Comparison of ENCODE assay signal across 11 mouse cellular contexts in genomic region chr12:20231986-20232541, GRCm38 (mm10).
A peak's percentile ranks its signal among the peaks of the same experiment; 100 is the strongest.
DNase-seq lines count a peak whose midpoint lies in the region; ATAC-seq and TF ChIP-seq lines count a peak whose summit lies in the region.
"Had no signal": no experiment of that assay in that cellular context is flagged by ENCODE, and none has a peak within 500 bp of the region (broad histone marks: within the 10 kb centered on the region; RNA-seq: fewer than 3 reads in every experiment).

No protein-coding gene starts in this region.

- H3K27me3 ChIP-seq in forebrain, embryonic 11.5 days (ENCODE audit: control insufficient read depth, insufficient read depth, low read length) = peaks cover 10% of the 10 kb centered on the region
- no peaks in the 10 kb centered on the region for H3K27me3 ChIP-seq in forebrain, embryonic 16.5 days (replicated peaks; ENCODE audit: control insufficient read depth, insufficient read depth, low read length)
- H3K27me3 ChIP-seq in lung, embryonic 14.5 days (ENCODE audit: insufficient read depth, low read length) = peaks cover 8% of the 10 kb centered on the region; the same call in 1 of the 2 replicates
- H3K27me3 ChIP-seq in liver, postnatal 0 days (ENCODE audit: insufficient read depth, low read length) = no peaks in the 10 kb centered on the region

- H3K4me1 ChIP-seq in forebrain, embryonic 11.5 days (replicated peaks; ENCODE audit: control insufficient read depth, insufficient read depth, low read length) = no peaks in the 10 kb centered on the region
- H3K4me1 ChIP-seq in forebrain, embryonic 16.5 days (replicated peaks; ENCODE audit: control insufficient read depth, insufficient read depth, low read length) = no peaks in the 10 kb centered on the region
- H3K4me1 ChIP-seq in lung, embryonic 14.5 days (ENCODE audit: insufficient read depth) = no peaks in the 10 kb centered on the region
- no peaks in the 10 kb centered on the region for H3K4me1 ChIP-seq in liver, postnatal 0 days (ENCODE audit: insufficient read depth)
- H3K4me1 ChIP-seq: limb, embryonic 15.5 days; neural tube, embryonic 12.5 days had no signal

- H3K36me3 ChIP-seq in forebrain, embryonic 11.5 days (ENCODE audit: control insufficient read depth, insufficient read depth, low read length) = peaks cover 2% of the 10 kb centered on the region; the same call in 1 of the 2 replicates
- H3K36me3 ChIP-seq in forebrain, embryonic 16.5 days (ENCODE audit: control insufficient read depth, insufficient read depth) = no peaks in the 10 kb centered on the region
- no peaks in the 10 kb centered on the region for H3K36me3 ChIP-seq in lung, embryonic 14.5 days (ENCODE audit: insufficient read depth)
- no peaks in the 10 kb centered on the region for H3K36me3 ChIP-seq in liver, postnatal 0 days (replicated peaks; ENCODE audit: insufficient read depth, low read length)

- 0 out of 2 replicates have a peak, but pooled peaks have one; percentile 16 for ATAC-seq in forebrain, embryonic 11.5 days (replicated peaks; ENCODE audit: low FRiP score)
- no peak for ATAC-seq in forebrain, embryonic 16.5 days
- no peak for ATAC-seq in lung, embryonic 14.5 days (ENCODE audit: insufficient read depth)
- peak; percentile 14 for ATAC-seq in activated CD4-positive, CD25-positive, alpha-beta regulatory T cell, adult 4 months
- peak; percentile 16; the same call in 1 of the 2 replicates for ATAC-seq in liver, postnatal 0 days
- no peak for ATAC-seq in granulocyte monocyte progenitor cell, adult 5-6 weeks (replicated peaks; ENCODE audit: poor library complexity, severe bottlenecking)

- TF ChIP-seq EP300 in liver, postnatal 0 days (IDR thresholded peaks at IDR 0.05; ENCODE audit: low read depth) = no peak

- H3K9me3 ChIP-seq in forebrain, embryonic 11.5 days (ENCODE audit: control insufficient read depth, low read length) = peaks cover 66% of the 10 kb centered on the region
- H3K9me3 ChIP-seq in forebrain, embryonic 16.5 days (ENCODE audit: control insufficient read depth, low read length) = peaks cover 69% of the 10 kb centered on the region
- H3K9me3 ChIP-seq in lung, embryonic 14.5 days (ENCODE audit: low read depth, low read length) = peaks cover 70% of the 10 kb centered on the region
- peaks cover 61% of the 10 kb centered on the region for H3K9me3 ChIP-seq in liver, postnatal 0 days (ENCODE audit: low read length)

- DNase-seq in forebrain, embryonic 11.5 days (ENCODE audit: low spot score) = peak; percentile 53
- peak; percentile 0 for DNase-seq in lung, embryonic 14.5 days
- DNase-seq in lung, postnatal 14 days = no peak
- DNase-seq in liver, postnatal 0 days = peak; percentile 26
- DNase-seq in right cerebral cortex, postnatal 10 days (ENCODE audit: low spot score in 2 of 2) = no peak
- DNase-seq: adrenal gland, adult 8-10 months had no signal

- H3K9ac ChIP-seq in forebrain, embryonic 11.5 days (ENCODE audit: low read length) = no peak overlapping the region
- no peak overlapping the region for H3K9ac ChIP-seq in forebrain, embryonic 16.5 days (replicated peaks; ENCODE audit: low read depth, low read length)
- H3K9ac ChIP-seq in lung, embryonic 14.5 days = no peak overlapping the region
- H3K9ac ChIP-seq in liver, postnatal 0 days (replicated peaks) = no peak overlapping the region
- H3K9ac ChIP-seq: limb, embryonic 15.5 days; neural tube, embryonic 12.5 days had no signal

- H3K4me3 ChIP-seq in forebrain, embryonic 11.5 days (ENCODE audit: low read depth, low read length) = no peak overlapping the region
- H3K4me3 ChIP-seq in forebrain, embryonic 16.5 days (replicated peaks; ENCODE audit: low read length) = no peak overlapping the region
- no peak overlapping the region for H3K4me3 ChIP-seq in lung, embryonic 14.5 days (ENCODE audit: low read depth, low read length)
- no peak overlapping the region for H3K4me3 ChIP-seq in liver, postnatal 0 days (ENCODE audit: low read depth, low read length)
- H3K4me3 ChIP-seq: limb, embryonic 15.5 days had no signal

- WGBS in forebrain, embryonic 11.5 days = 64% methylated on average over 14 of the region's 14 CpGs
- 67% methylated on average over 14 of the region's 14 CpGs for WGBS in forebrain, embryonic 16.5 days
- WGBS in lung, embryonic 14.5 days = 63% methylated on average over 14 of the region's 14 CpGs
- 63% methylated on average over 14 of the region's 14 CpGs for WGBS in liver, postnatal 0 days (ENCODE audit: insufficient replicate concordance)

- no peak for TF ChIP-seq CTCF in lung, embryonic 14.5 days (IDR thresholded peaks at IDR 0.05; ENCODE audit: low read depth)
- TF ChIP-seq CTCF in liver, postnatal 0 days (IDR thresholded peaks at IDR 0.05; ENCODE audit: low read depth) = no peak

- no peak overlapping the region for H3K4me2 ChIP-seq in forebrain, embryonic 11.5 days (ENCODE audit: low read depth, low read length, severe bottlenecking)
- no peak overlapping the region for H3K4me2 ChIP-seq in forebrain, embryonic 16.5 days (ENCODE audit: low read length)
- no peak overlapping the region for H3K4me2 ChIP-seq in lung, embryonic 14.5 days
- no peak overlapping the region for H3K4me2 ChIP-seq in liver, postnatal 0 days (ENCODE audit: low read depth, low read length)
- H3K4me2 ChIP-seq: limb, embryonic 15.5 days; neural tube, embryonic 12.5 days had no signal

- H3K27ac ChIP-seq in forebrain, embryonic 11.5 days (ENCODE audit: low read depth, low read length) = no peak overlapping the region
- H3K27ac ChIP-seq in forebrain, embryonic 16.5 days (ENCODE audit: low read length) = no peak overlapping the region
- no peak overlapping the region for H3K27ac ChIP-seq in lung, embryonic 14.5 days (ENCODE audit: low read depth)
- no peak overlapping the region for H3K27ac ChIP-seq in liver, postnatal 0 days (ENCODE audit: low read depth)
- H3K27ac ChIP-seq: limb, embryonic 15.5 days; neural tube, embryonic 12.5 days had no signal

Comparison
In these comparisons a context has a peak if more than half of its experiments do, and no peak if none do; other contexts are left out.
1. ATAC-seq: peak in forebrain, embryonic 11.5 days (single experiment), activated CD4-positive, CD25-positive, alpha-beta regulatory T cell, adult 4 months (single experiment) and liver, postnatal 0 days (single experiment); none in forebrain, embryonic 16.5 days (single experiment), lung, embryonic 14.5 days (single experiment) and granulocyte monocyte progenitor cell, adult 5-6 weeks (single experiment).
2. DNase-seq: peak in forebrain, embryonic 11.5 days (single experiment), lung, embryonic 14.5 days (single experiment) and liver, postnatal 0 days (single experiment); none in lung, postnatal 14 days (single experiment) and right cerebral cortex, postnatal 10 days (0 of 2).